Mouse (Mus musculus): ENCODE data around the gene Slc10a6.

The Slc10a6 gene

DNA sequence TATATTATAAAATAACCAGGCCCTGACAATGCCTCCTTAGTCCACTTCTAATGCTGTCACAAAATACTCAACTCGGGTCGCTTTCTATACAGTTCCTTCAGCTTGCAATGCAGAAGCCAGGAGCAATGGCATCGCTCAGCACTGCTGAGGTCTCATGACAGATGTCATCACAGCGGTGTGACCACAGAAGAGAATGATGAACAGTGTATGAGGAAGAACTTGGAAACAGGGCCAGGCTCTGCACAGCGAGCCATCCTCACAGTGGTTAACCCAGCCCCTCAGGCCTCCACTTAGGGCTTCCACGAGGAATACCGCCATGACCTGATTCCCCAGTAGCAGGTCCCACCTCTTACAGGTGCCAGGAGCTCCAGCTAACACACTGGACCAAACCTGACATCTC, 14.8 kb downstream of the Slc10a6 start:
- DNase-seq, result no peak

DNA sequence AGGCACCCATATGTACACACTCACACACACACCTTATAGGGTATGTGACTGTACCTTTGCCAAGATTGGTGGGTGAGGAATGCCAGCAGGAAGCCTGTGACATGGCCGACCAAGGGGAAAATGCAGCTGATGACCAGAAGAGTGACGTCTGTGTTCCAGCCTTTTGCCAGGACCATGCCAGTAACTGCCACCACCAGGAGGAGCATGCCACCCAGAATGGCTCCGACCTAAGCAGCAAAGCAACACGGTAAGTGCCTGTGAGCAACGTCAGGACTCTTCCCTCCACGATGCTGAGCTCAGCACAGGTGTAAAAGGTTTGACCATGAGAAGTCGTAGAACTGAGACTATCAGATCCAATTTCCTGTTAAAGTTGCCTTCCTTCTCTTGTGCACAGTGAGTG, 16.9 kb downstream of the Slc10a6 start:
- DNase-seq, result no peak

DNA sequence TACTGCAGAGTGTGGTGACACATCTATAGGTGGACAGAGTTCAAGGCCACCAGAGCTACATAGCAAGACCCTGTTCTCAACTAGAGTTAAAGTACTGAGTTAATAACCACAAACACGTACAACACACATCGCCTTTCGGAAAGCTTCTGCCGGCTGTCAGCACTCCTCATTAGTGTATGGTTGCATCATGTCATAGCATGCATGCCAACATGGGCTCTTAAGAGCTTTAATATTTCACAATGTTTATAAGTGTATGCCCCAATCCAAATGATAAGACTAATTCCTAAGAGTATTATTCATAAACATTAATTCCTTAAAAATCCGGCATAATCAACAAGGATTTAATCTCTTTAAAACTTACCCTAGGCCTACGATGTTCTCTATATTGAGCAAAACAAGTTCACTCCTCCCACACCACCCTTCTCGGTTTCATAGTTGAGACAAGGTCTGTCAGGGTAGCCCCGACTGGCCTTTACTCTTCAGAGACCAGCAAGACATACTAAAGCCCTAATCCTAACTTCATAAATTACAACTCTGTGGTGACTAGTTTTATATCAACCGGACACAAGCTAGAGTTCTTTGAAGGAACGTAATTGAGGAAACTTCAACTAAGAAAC, 18.2 kb downstream of the Slc10a6 start:
- no peak for DNase-seq

DNA sequence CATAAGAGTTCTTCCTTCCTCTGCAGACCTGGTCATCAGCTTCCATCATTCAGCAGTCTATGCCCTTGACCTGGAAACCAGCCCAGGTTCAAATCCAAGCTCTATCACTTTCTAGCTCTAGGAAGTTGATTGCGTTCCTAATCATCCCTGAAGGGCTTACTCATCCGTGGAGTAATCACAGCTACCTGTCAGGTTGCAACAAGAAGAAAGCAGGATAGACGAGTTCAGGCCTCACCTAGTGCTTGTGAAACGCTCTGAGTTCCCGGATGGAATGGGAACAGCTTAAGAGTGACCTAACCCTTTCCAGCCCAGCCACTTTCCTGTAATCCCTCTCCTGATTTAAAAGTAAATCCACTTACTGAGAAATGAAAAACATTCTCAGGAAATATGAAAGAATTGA, 19.1 kb downstream of the Slc10a6 start:
- no peak for DNase-seq

DNA sequence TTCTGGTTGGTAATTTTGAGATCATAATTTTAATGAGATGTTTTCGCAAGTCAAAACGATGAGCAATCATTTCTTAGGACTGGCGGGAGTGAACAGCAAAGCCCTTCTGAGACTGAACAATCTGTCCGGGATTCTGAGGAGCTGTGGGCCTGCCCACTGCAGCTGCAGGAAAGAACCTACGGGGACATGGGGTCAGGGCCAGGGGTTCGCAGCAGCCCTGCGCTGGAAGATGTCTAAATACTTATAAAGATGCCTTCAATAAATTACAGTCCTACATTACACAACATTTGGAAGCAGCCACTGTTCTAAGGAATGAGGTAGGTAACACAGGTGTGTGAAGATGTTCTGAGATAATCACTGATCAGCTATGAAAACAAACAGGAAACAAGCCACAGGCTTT, 23.5 kb downstream of the Slc10a6 start:
- DNase-seq, result no peak

DNA sequence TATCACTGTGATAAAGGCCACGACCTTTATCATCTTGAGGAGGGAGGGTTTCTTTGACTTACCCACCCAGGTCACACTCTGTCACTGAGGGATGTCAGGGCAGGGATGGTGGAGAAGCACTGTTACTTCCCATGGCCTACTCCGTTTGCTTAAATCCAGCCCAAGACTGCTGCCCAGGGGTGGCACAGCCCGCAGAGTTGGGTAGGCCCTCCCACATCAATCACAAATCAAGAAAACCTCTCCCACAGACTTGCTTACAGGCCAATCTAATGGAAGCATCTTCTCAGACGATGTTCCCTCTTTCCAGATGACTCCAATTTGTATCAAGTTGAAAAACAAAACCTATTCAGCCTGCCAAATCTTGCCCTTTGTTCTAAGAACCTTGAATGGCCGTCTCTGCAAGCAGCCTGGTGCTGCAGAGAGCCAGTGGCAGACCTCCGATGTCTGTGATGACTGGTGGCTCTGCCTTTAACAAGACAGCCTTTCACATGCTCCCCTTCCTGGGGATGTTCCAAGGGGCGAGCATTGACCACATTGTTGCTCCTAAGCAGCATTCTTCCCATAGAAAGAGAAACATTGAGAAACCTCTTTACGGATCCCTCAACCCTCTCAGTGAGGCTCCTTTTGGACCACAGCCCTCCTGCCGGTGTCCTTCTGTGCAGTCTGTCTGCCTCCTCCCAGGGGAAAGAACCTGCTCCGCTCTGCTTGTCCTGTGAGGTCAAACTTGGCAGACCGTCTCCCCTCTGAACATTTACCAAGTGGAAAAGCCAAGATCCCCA, 25.9 kb downstream of the Slc10a6 start:
- no peak for DNase-seq

DNA sequence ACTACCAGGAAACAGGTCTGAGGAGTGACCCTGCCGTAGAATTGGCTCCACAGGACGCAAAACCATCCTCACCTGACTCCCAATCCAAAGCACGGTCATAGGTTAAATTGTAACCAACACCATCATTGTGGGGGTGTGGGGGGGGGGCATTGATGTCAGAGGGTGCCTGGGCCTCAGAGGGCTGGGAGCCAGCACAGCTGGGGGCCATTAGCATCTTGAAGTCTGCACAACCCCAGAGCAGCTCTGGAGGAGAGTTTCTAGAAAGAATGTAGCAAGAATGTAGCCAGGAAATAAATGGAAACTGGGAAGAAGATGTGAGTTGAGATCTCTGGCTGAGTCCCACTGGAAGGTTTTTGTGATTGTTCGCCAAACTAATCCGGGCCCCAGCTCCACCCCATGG, 30.3 kb downstream of the Slc10a6 start:
- DNase-seq, result no peak

DNA sequence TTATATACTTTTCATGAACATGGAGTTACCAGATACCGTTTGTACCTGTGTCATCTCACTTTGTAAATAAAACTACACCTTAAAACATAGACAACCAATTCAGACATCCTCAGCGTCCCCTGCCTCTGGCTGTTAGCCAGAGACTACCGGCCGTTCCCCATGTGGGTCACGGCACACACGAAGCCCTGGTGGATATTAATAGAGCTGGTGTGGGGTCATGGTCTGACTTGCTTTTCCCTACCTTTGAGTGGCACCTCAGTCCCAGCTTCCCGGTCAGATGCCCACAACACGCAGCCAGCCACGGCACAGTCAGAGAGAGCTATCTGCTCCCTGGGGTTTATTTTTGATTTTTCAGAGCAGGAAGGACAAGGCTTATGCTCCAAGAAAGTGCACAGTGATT, 30.9 kb downstream of the Slc10a6 start:
- DNase-seq, result no peak

DNA sequence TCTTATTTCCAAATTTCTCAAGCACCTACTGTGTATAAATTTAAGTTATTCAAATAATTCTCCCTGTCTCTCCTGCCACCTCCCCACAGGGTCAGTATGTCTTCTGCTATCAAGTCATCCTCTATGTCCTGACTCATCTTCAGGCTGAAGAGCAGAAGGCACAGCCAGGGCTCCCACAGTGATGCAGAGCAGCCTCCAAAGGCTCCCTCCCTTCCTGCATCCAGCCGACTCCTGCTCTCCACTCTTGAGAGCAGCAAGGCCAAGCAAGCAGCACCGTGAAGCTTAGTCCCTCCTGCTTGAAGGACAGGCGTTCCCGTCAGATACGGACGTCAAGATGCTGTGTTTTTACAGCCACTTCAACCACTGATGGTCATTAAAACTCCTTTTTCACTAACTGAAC, 31.6 kb downstream of the Slc10a6 start:
- no peak for DNase-seq

DNA sequence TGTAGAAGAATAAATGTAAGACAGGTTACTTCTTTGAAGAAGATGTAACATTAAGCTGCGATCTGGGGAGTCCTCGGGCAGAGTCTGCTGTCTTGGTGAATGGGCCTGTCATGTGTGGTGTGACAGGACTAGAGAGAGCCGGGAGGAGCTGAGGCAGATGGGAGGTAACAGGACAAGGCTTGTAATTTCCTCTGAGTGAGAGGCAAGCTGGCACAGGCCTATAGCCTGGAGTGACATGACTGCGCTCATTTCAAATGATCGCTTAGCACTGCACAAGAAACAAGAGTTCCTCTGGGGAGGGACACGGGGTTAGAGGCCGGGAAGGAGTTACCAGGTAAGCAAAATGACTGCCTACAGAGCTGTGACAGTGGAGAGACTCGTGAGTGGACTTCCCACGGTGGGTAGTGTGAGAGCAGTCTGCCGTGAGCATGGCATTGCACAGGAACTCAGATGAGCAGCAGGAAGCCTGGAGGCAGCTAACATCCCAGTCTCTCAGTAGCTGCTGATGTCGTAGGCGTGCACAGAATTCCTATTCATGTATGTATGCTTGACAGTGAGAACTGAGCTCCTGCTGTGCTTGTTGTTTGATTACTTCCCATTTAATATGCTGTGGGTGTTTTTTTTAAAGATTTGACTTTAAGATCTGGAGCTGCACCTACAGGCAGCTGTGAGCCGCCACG, 32.6 kb downstream of the Slc10a6 start:
- no peak for DNase-seq

DNA sequence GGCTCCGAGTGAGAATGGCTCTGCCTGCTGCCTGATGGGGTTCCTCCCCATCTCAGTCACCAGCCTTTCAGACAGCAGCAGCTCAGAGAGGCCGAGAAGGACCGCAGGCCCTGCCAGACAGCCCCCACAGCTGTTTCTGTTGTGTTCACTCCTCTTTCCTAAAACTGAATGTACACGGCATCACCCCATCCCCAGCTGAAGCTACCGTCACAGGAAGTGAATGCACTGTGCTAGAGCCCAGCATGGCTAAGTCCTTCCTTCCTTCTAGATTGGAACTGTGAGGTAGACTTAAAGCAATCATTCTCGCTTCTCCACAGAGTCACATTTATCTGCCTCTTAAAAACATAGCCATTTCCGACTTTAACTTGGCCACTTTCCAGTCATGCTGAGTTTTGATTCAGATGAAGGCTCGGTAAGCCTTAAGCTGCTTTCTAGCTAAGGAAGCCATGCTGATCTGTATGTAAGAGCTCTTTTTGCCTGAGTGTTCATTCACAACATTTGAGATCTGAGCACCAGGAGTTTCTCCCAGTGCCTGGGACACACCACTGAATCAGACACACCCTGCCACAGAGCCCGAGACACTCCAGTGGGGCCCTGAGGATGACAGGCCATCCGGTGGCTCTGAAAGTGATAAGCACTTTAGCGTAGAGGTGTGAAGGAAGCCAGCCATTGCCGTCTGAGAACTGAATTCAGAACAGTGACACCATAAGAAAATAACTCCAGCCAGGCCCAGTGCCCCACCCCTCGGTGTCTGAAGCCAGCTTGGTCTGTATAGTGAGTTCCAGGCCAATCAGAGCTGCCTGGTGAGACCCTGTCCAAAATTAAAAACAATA, 33.6 kb downstream of the Slc10a6 start:
- no peak for DNase-seq

DNA sequence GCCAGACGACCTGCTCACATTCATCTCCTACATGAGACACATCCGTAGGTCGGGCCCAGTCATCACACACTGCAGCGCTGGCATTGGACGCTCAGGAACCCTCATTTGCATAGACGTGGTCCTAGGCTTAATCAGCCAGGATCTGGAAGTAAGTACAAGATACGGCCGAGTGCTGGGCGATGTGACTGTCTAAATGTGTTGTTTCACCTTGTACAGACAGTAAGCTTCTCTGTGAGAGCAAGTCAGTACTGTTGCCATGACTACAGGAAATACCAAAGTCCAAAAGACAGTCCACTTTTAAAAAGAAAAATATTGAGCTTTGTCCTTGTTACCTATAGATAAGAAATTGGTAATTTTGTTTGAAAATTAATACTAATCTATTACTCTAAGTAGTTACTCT, 35.6 kb downstream of the Slc10a6 start:
- no peak for DNase-seq

DNA sequence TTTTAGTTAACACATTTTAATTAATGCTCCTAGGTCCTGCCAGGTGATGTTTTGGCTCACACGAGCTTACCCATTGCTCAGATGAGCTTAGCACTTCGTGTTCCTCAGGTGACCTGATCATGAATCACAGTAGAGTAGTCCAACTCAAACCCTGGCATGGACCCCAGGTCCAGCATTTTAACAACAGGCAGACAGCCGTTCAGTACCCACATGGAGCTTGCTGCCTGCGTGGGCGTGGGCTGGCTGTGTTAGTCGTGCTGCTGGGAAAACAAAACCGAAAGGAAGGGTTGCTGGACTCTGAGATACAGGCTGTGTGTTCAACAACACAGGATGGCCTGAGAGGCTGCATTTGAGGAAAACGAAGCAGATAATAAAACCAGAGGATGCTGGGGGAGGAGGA, 36.5 kb downstream of the Slc10a6 start:
- DNase-seq, result no peak

DNA sequence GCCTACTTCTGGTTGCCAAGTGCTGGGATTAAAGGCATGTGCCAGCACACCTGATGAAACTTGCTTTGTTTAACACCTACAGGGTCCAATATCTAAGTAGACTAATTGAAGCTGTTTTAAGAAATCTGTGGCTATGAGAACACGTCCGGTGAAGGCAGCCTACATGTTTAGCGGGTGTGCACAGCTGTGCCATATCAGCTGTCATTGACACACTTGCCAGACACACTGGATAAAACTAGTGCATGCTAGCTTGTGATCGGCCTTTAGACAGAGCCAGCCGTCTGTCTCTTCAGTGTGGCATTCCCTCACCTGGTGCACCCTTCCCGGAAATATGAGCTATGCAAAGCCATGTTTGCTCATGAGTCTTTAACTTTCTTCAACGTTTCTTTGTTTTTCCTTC, 37.4 kb downstream of the Slc10a6 start:
- no peak for DNase-seq

DNA sequence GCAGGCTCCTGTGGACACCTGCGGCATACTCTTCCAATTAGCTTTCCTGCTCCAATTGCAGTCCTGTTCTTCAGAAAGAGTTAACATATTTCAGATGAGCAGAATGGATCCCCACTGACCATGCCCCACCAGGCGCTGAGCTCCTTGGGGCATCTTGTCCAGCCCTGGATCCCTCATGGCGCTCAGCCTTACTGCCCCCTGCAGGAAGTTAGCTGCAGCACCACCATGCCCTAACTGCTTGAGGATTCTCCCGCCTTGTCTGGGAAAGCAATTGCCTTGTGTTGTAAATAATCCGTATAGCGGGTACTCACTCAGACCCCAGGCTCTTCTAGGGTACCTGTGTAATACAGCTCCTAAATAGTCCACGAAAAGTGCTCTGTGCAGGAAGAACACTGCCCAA, 42.0 kb downstream of the Slc10a6 start:
- DNase-seq, result no peak

DNA sequence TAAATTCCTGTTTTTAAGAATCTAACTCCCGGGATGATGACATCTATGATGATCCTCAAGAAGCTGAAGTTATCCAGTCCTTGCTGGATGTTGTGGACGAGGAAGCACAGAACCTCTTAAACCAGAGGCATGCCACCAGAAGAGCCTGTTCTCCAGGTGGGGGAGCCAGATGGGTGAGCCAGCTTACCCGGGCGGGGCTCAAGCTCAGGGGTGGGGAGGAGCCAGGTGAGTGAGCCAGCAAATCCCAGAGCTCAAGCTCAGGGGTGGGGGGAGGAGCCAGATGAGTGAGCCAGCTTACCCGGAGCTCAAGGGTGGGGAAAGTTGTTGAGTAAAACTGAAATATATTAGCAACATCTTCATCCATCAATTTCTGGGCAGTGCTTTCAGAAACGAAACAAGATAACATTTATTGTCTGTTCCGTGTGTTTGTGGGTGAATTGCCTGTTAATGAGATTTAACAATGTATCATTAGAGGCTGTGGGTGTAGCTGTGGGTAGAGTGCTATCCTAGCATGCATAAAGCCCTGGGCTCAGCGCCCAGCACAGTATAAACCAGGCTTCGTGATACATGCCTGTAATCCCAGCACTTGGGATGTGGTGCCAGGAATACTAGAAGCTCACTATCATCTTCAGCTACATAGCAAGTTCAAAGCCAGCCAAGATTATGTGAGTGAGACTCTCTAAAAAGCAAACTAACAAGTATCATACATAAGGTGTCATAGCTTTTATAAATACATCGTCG, 49.4 kb downstream of the Slc10a6 start:
- DNase-seq, result no peak

DNA sequence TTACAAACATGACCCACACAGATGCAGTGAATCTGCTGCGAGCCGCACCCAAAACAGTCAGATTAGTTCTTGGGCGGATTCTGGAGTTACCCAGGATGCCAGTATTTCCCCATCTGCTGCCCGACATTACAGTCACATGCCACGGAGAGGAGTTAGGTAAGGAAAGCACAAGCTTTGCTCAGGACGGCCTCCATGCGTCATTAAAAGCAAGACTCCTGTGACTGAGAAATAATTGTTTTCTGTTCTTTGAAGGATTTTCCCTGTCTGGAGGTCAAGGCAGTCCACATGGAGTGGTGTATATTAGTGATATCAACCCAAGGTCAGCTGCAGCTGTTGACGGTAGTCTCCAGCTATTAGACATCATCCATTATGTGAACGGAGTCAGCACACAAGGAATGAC, 59.8 kb downstream of the Slc10a6 start:
- DNase-seq, result no peak

DNA sequence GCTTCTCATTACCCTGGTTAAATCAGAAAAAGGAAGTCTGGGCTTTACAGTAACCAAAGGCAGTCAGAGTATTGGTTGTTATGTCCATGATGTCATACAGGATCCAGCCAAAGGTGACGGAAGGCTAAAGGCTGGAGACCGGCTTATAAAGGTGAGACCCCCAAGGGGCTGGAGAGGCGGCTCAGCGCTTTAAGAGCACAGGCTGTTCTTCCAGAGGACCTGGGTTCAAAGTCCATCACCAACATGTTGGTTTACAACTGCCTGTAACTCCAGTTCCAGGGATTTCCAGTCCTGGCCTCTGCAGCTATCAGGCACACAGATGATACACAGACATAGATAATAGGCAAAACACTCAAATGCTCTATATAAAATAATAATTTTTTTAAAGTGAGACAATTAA, 61.2 kb downstream of the Slc10a6 start:
- DNase-seq, result no peak

DNA sequence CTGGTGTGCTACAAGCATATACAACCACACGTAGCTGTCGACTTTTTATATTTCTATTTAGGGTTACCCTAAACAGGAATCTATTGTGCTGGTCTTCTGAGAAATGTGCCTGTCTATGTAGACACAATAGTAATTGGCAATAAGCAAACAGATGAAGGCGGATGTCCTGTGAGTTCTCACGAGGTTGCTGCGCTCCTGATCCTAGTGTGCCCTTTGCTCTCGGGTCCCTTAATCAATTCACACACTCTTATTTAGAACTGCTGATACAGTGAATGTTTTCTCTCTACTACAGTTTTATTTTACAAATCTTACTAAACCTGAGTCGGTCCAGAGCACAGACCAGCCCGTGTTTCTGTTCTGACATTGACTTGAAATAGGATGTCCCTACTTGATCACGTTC, 68.7 kb downstream of the Slc10a6 start:
- DNase-seq, result no peak

All from thymus, adult 18-20 months (tissue).